In the genomic region with DNA sequence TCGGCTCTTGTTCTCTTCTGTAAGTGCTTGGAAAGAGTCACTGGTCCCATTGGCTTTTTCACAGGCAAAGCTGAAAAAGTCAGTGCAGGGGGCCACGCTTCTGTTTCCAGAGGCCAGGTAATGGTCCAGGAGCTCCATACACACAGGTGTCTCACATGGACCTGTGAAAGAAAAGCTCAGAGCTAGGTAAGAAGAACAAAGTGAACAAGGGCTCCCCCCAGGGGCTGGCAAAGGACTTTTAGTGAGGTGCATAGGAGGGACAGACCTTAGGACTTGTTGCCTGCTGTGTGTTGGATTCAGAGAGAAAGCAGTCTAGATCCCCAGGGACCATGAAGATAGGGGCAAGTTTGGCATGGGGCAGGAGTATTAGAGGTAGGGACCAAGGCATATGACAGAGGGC, we compare ENCODE assay signal across 10 mouse cellular contexts. TPM values are rescaled to one million over a fixed set of nuclear protein-coding genes. Genes with fewer than 3 reads are reported as not detected.
DNase-seq lines count a peak whose midpoint lies in the region; ATAC-seq and TF ChIP-seq lines count a peak whose summit lies in the region.
"Had no signal": no experiment of that assay in that cellular context is flagged by ENCODE, and none has a peak within 500 bp of the region (broad histone marks: within the 10 kb centered on the region; RNA-seq: fewer than 3 reads in every experiment).

No protein-coding gene starts in this region.

- ATAC-seq in G1E (ENCODE audit: extremely low read depth, insufficient number of reproducible peaks, low FRiP score, poor library complexity, severe bottlenecking), result no peak
- no peak for ATAC-seq in forebrain, embryonic 13.5 days

- no peak for DNase-seq in G1E (ENCODE audit: low spot score)
- DNase-seq in c-Kit-negative CD71-positive TER-119-positive erythroid progenitor cells, embryonic 14.5 days (ENCODE audit: low read depth, low spot score), result peak; percentile 71
- peak; percentile 14 to 46 for DNase-seq in kidney, postnatal 25 days
- peak; percentile 75 to 83 for DNase-seq in spleen, postnatal 10 days (ENCODE audit: low spot score in 2 of 2)
- DNase-seq in cerebellum, adult 8-10 months, result no peak
- DNase-seq in layer of hippocampus, adult 18-20 months (ENCODE audit: low spot score in 2 of 2), result no peak
- no peak for DNase-seq in right cerebral cortex, adult 2 months (ENCODE audit: low spot score in 2 of 2)
- DNase-seq: gastrocnemius, postnatal 36 days had no signal

- H3K4me3 ChIP-seq in G1E (ENCODE audit: low read depth, low read length), result peak overlapping the region; percentile 64
- H3K4me3 ChIP-seq in forebrain, embryonic 13.5 days, result no peak overlapping the region

- H3K27ac ChIP-seq in forebrain, embryonic 13.5 days, result no peak overlapping the region

- WGBS in forebrain, embryonic 13.5 days, result 79% methylated on average over 2 of the region's 2 CpGs

- TF ChIP-seq CTCF in G1E (IDR thresholded peaks at IDR 0.05; ENCODE audit: low read depth, low read length), result no peak

- peaks cover 82% of the 10 kb centered on the region for H3K4me1 ChIP-seq in G1E (ENCODE audit: insufficient read depth, low read depth, low read length)
- H3K4me1 ChIP-seq in forebrain, embryonic 13.5 days, result no peaks in the 10 kb centered on the region

- no peak overlapping the region for H3K4me2 ChIP-seq in forebrain, embryonic 13.5 days

- peaks cover 12% of the 10 kb centered on the region for H3K36me3 ChIP-seq in G1E (replicated peaks)
- H3K36me3 ChIP-seq in forebrain, embryonic 13.5 days (ENCODE audit: poor library complexity, severe bottlenecking), result no peaks in the 10 kb centered on the region

- H3K9ac ChIP-seq in forebrain, embryonic 13.5 days, result no peak overlapping the region

- no peaks in the 10 kb centered on the region for H3K27me3 ChIP-seq in G1E (ENCODE audit: insufficient read depth, low read length)
- H3K27me3 ChIP-seq in forebrain, embryonic 13.5 days, result no peaks in the 10 kb centered on the region

- H3K9me3 ChIP-seq in G1E (replicated peaks), result no peaks in the 10 kb centered on the region
- no peaks in the 10 kb centered on the region for H3K9me3 ChIP-seq in forebrain, embryonic 13.5 days (replicated peaks)

RNA-seq across cellular contexts. Expression of gene Kel, which starts 1.2 kb away (rescaled TPM):
- 26.4 and 152 TPM in 2 replicates for total RNA-seq in G1E (2014; fragmentation: Nextera tagmentation)
- 14.7 and 16.5 TPM in 2 replicates for total RNA-seq in G1E (2017)
- 1.1 and 1.6 TPM in 2 replicates for polyA plus RNA-seq in G1E (2012)
- total RNA-seq in layer of hippocampus, adult 18-20 months (2021), result not detected
- polyA plus RNA-seq in forebrain, embryonic 13.5 days (2015; fragmentation: Nextera tagmentation; extraction: Ambion mirVana), result 0.81 and 2.9 TPM in 2 replicates
- total RNA-seq: gastrocnemius, postnatal 36 days; liver, adult 2 months had no signal
- polyA plus RNA-seq: liver, adult 2 months had no signal

RNA-seq across cellular contexts. Expression of gene Llcfc1, which starts 18.7 kb away (rescaled TPM):
- total RNA-seq in G1E (2014; fragmentation: Nextera tagmentation) (not detected in 2 replicates), G1E (2017) (not detected in 2 replicates)
- not detected in 2 replicates for polyA plus RNA-seq in G1E (2012)
- not detected for total RNA-seq in layer of hippocampus, adult 18-20 months (2021)
- polyA plus RNA-seq in forebrain, embryonic 13.5 days (2015; fragmentation: Nextera tagmentation; extraction: Ambion mirVana), result not detected in 2 replicates
- total RNA-seq: gastrocnemius, postnatal 36 days; liver, adult 2 months had no signal
- polyA plus RNA-seq: liver, adult 2 months had no signal

RNA-seq across cellular contexts. Expression of gene Trpv5, which starts 22.4 kb away (rescaled TPM):
- total RNA-seq in G1E (2014; fragmentation: Nextera tagmentation) (not detected in 2 replicates), G1E (2017) (0.16 TPM in 1 of 2 replicates, not detected in the other)
- polyA plus RNA-seq in G1E (2012), result not detected in 2 replicates
- total RNA-seq in layer of hippocampus, adult 18-20 months (2021), result not detected
- polyA plus RNA-seq in forebrain, embryonic 13.5 days (2015; fragmentation: Nextera tagmentation; extraction: Ambion mirVana), result not detected in 2 replicates
- total RNA-seq: gastrocnemius, postnatal 36 days; liver, adult 2 months had no signal
- polyA plus RNA-seq: liver, adult 2 months had no signal

Comparison
In these comparisons a context has a peak if more than half of its experiments do, and no peak if none do; other contexts are left out.
1. DNase-seq: peak in c-Kit-negative CD71-positive TER-119-positive erythroid progenitor cells, embryonic 14.5 days (single experiment), kidney, postnatal 25 days (2 of 2) and spleen, postnatal 10 days (2 of 2); none in G1E (single experiment), cerebellum, adult 8-10 months (single experiment), layer of hippocampus, adult 18-20 months (0 of 2) and right cerebral cortex, adult 2 months (0 of 2).
2. RNA of gene Kel, which starts 1.2 kb away (total RNA-seq): 14.7 to 152 TPM in G1E; not detected in layer of hippocampus, adult 18-20 months; every median in the first group is over 10 times any median in the second.